Mouse (Mus musculus): ENCODE measurements at regions not wholly inside any gene's neighbourhood (a gene's known extent, or its start where the extent isn't known, plus 50 kb on each side); places are given as distances from the start of the nearest gene placed in this dataset.

DNA sequence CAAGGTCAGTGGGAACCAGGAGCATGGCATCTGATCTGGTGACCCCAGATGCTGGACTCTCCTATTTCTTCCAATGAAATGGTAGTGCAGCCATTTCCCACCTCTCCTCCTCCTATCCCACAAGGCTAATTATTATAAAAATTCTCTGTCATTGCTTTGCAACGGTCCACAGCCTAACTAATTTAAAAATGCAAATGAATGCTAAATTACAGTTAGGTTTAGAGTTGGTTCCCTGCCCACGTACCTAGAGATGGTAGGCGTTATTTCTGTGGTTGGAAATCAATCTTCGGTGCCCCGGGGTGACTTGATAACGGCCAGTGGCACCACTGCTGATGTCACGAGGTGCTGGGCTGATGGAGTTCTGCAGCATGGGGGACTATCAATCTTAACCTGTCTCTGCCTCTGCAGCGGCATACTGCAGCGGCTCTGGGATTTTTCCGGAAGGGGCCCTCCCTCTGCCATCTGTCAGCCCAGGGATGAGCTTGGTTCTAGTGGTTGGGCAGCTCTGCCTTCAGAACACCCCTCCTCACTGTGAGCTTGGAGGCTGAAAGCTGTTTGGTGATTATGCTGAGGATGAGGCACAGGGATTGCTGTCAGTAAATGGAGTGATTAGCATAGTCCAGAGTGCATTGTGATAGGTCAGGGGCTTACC, 66.5 kb downstream of the Nmur2 start:
- Histone ChIP-seq H3K4me3 (replicated peaks; ENCODE audit: insufficient read depth, low read depth, low read length) (no peak overlapping the region), H3K27me3 (ENCODE audit: control insufficient read depth, insufficient read depth, low read length) (no peaks in the 10 kb centered on the region), H3K27ac (ENCODE audit: insufficient read depth, low read length) (no peak overlapping the region), H3K4me1 (ENCODE audit: control insufficient read depth, insufficient read depth, low read length) (no peaks in the 10 kb centered on the region)
- DNase-seq, result no peak
- WGBS, result 44% methylated on average over 10 of the region's 10 CpGs
- TF ChIP-seq POLR2A (IDR thresholded peaks at IDR 0.05; ENCODE audit: borderline replicate concordance, insufficient read depth, low read length), result no peak
- TF ChIP-seq CTCF (IDR thresholded peaks at IDR 0.05; ENCODE audit: borderline replicate concordance, insufficient read depth, low read depth, low read length), result no peak

GRCm38 (mm10) chr11:55966580-55966979, 74.2 kb downstream of the Nmur2 start:
- Histone ChIP-seq H3K27me3 (ENCODE audit: control insufficient read depth, insufficient read depth, low read length) (no peaks in the 10 kb centered on the region), H3K4me1 (ENCODE audit: control insufficient read depth, insufficient read depth, low read length) (no peaks in the 10 kb centered on the region), H3K4me3 (replicated peaks; ENCODE audit: insufficient read depth, low read depth, low read length) (no peak overlapping the region), H3K27ac (ENCODE audit: insufficient read depth, low read length) (no peak overlapping the region)
- DNase-seq, result no peak
- TF ChIP-seq CTCF (IDR thresholded peaks at IDR 0.05; ENCODE audit: borderline replicate concordance, insufficient read depth, low read depth, low read length) (no peak), POLR2A (IDR thresholded peaks at IDR 0.05; ENCODE audit: borderline replicate concordance, insufficient read depth, low read length) (no peak)

DNA sequence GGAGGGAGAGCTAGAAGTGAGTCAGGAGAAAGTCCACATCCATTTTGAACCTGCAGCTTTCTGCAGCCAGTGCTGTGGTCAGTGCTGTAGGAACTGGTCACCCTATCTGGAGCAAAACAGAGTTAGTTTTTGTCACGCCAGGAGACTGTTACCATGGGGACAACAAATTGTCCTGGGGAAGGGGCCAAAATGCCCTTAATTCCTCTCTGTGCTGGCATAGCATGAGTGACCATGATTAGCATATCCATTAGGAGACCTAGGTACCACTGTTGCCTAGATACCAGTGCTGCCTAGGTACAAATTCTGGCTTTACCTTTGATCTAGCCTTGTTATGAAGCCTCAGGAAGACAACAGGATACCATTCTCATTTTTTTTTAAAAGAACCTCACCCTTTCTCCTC, 82.4 kb downstream of the Nmur2 start:
- no peak for TF ChIP-seq POLR2A (IDR thresholded peaks at IDR 0.05; ENCODE audit: borderline replicate concordance, insufficient read depth, low read length)
- TF ChIP-seq CTCF (IDR thresholded peaks at IDR 0.05; ENCODE audit: borderline replicate concordance, insufficient read depth, low read depth, low read length), result no peak
- no peak overlapping the region for H3K27ac ChIP-seq (ENCODE audit: insufficient read depth, low read length)
- 13% methylated on average over 1 of the region's 1 CpGs for WGBS

DNA sequence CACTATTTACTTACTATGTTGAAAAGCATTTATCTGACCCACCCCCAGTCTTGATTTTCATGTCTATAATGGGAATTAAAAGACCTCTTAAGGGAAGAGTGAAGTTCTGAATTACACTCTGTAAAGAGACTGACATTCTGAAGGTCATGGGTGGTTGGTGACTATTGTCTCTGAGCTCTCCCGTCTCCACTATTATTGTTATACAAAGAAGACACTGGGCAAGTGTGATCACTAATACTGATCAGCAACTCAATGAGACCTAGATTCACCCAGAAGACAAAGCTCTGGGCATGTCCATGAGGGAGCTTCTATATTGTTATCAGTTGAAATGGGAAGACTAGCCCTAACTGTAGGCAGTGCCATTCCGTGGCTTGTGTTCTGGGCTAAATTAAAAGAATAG, 83.5 kb downstream of the Nmur2 start:
- Histone ChIP-seq H3K4me1 (ENCODE audit: control insufficient read depth, insufficient read depth, low read length) (no peaks in the 10 kb centered on the region), H3K4me3 (replicated peaks; ENCODE audit: insufficient read depth, low read depth, low read length) (no peak overlapping the region), H3K27me3 (ENCODE audit: control insufficient read depth, insufficient read depth, low read length) (no peaks in the 10 kb centered on the region), H3K27ac (ENCODE audit: insufficient read depth, low read length) (no peak overlapping the region)
- no peak for DNase-seq
- WGBS, result 30% methylated on average over 2 of the region's 2 CpGs
- TF ChIP-seq POLR2A (IDR thresholded peaks at IDR 0.05; ENCODE audit: borderline replicate concordance, insufficient read depth, low read length), result no peak
- TF ChIP-seq CTCF (IDR thresholded peaks at IDR 0.05; ENCODE audit: borderline replicate concordance, insufficient read depth, low read depth, low read length), result no peak

More for the DNA sequence above, 82.4 kb downstream of the Nmur2 start:
- Histone ChIP-seq H3K4me3 (replicated peaks; ENCODE audit: insufficient read depth, low read depth, low read length) (no peak overlapping the region), H3K4me1 (ENCODE audit: control insufficient read depth, insufficient read depth, low read length) (no peaks in the 10 kb centered on the region), H3K27me3 (ENCODE audit: control insufficient read depth, insufficient read depth, low read length) (no peaks in the 10 kb centered on the region)
- no peak for DNase-seq

- H3K27me3 ChIP-seq (ENCODE audit: control insufficient read depth, insufficient read depth, low read length), result no peaks in the 10 kb centered on the region
- H3K27ac ChIP-seq (ENCODE audit: insufficient read depth, low read length), result no peak overlapping the region
- no peak for TF ChIP-seq CTCF (IDR thresholded peaks at IDR 0.05; ENCODE audit: borderline replicate concordance, insufficient read depth, low read depth, low read length)
- no peak for TF ChIP-seq POLR2A (IDR thresholded peaks at IDR 0.05; ENCODE audit: borderline replicate concordance, insufficient read depth, low read length)
- H3K4me3 ChIP-seq (replicated peaks; ENCODE audit: insufficient read depth, low read depth, low read length), result no peak overlapping the region
- no peaks in the 10 kb centered on the region for H3K4me1 ChIP-seq (ENCODE audit: control insufficient read depth, insufficient read depth, low read length)
- no peak for DNase-seq
- WGBS, result 14% methylated on average over 2 of the region's 2 CpGs
These were observed 87.1 kb downstream of the Nmur2 start for GRCm38 (mm10) chr11:55953696-55954095.

GRCm38 (mm10) chr11:55949596-55949995, 91.2 kb downstream of the Nmur2 start:
- WGBS, result 75% methylated on average over 3 of the region's 3 CpGs

DNA sequence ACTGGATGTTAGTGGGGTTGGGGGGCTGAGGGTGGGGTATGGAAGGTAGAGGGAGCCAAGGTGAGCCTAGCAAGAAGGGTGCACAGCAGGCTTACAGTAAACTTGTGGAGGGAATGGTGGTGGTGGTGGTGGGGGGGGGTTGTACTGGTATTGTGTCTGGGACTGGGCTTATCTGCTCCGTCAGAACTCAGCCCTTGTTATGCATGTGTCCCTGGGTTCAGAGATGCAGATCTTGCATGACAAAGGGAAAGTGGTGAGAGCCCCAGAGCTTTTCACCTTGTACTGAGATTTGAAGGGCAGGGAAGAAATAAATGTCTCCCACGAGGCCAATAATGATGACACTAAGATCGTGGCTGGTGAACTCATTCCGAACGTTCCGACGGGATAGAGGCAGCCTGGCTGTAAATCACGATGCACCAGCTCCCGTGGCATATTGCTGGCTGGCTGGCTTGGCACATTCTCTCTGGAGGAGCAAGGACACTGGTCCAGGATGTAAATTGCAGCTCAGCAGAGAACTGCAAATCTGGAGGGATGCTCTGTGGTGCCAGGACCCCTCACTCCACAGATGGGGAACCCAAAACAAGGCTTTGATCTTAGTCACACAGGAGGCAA, 94.1 kb downstream of the Nmur2 start:
- H3K27ac ChIP-seq (ENCODE audit: insufficient read depth, low read length), result no peak overlapping the region
- WGBS, result 13% methylated on average over 9 of the region's 9 CpGs
- no peak for TF ChIP-seq POLR2A (IDR thresholded peaks at IDR 0.05; ENCODE audit: borderline replicate concordance, insufficient read depth, low read length)
- no peak for TF ChIP-seq CTCF (IDR thresholded peaks at IDR 0.05; ENCODE audit: borderline replicate concordance, insufficient read depth, low read depth, low read length)

More at GRCm38 (mm10) chr11:55949596-55949995, 91.2 kb downstream of the Nmur2 start:
- no peaks in the 10 kb centered on the region for H3K4me1 ChIP-seq (ENCODE audit: control insufficient read depth, insufficient read depth, low read length)
- TF ChIP-seq POLR2A (IDR thresholded peaks at IDR 0.05; ENCODE audit: borderline replicate concordance, insufficient read depth, low read length) (no peak), CTCF (IDR thresholded peaks at IDR 0.05; ENCODE audit: borderline replicate concordance, insufficient read depth, low read depth, low read length) (no peak)
- H3K27ac ChIP-seq (ENCODE audit: insufficient read depth, low read length), result no peak overlapping the region
- H3K4me3 ChIP-seq (replicated peaks; ENCODE audit: insufficient read depth, low read depth, low read length), result no peak overlapping the region
- H3K27me3 ChIP-seq (ENCODE audit: control insufficient read depth, insufficient read depth, low read length), result no peaks in the 10 kb centered on the region
- DNase-seq, result no peak

DNA sequence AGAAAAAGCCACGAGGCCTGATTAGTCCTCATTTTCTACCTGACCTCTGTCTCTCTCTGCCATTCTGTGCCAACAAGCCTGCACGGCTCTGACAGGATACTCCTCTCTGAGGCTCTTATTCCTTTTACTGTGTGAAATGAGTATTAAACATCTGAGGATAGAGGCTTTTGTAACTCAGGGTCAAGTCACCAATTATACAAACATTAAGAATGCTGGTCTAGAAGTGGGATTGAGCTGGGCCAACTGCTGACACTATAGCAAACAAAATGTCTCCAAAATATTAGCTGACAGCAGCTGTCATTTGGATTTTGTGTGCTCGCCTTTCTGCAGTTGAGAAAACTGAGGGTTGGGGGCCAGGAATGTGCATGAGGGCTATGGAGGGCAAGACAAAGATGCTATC, 94.8 kb downstream of the Nmur2 start:
- H3K27ac ChIP-seq (ENCODE audit: insufficient read depth, low read length), result no peak overlapping the region

More for the DNA sequence above, 94.1 kb downstream of the Nmur2 start:
- DNase-seq, result no peak
- Histone ChIP-seq H3K4me1 (ENCODE audit: control insufficient read depth, insufficient read depth, low read length) (no peaks in the 10 kb centered on the region), H3K4me3 (replicated peaks; ENCODE audit: insufficient read depth, low read depth, low read length) (no peak overlapping the region), H3K27me3 (ENCODE audit: control insufficient read depth, insufficient read depth, low read length) (no peaks in the 10 kb centered on the region)

More for the DNA sequence above, 94.8 kb downstream of the Nmur2 start:
- DNase-seq, result no peak
- H3K27me3 ChIP-seq (ENCODE audit: control insufficient read depth, insufficient read depth, low read length), result no peaks in the 10 kb centered on the region
- H3K4me1 ChIP-seq (ENCODE audit: control insufficient read depth, insufficient read depth, low read length), result no peaks in the 10 kb centered on the region
- TF ChIP-seq POLR2A (IDR thresholded peaks at IDR 0.05; ENCODE audit: borderline replicate concordance, insufficient read depth, low read length) (no peak), CTCF (IDR thresholded peaks at IDR 0.05; ENCODE audit: borderline replicate concordance, insufficient read depth, low read depth, low read length) (no peak)
- no peak overlapping the region for H3K4me3 ChIP-seq (replicated peaks; ENCODE audit: insufficient read depth, low read depth, low read length)
- WGBS, result 59% methylated on average over 3 of the region's 3 CpGs
